Mouse (Mus musculus): ENCODE data around the gene E030018B13Rik.

DNA sequence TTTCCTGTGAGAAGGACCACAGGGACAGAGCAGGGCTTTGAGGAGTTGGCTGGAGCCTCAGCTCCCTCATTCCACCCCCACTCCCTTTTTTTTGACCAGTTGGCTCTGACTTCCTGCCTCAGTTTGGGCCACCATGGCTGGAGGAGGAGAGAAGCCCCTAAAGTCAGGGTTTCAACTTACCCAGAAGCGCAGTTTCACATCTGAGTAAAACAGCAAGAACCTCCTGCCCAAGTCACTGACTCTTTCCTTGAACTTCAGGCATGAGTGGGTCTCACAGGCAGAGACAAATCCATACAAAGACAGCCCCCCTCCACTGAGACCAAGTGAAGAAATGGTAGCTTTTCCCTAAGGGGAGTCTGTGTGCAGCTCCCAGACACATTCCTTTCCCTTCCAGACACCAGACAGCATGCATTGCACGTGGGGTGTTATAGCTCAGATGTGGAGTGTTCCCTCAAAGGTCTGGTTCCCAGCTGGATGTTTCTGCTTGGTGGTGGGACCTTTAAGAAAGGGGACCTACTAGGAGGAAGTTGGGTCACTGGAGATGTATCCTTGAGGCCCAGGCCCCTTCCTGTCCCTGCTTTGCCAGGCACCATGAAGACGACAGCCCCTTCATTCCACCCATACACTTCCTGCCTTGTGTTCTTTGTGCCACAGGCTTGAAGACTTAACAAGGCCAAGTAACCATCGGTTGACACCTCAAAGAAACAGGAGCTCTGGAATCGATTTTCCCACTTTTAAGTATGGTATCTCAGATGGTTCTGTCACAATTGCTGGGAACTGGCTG lies 49.2 kb downstream of the E030018B13Rik start:
- TF ChIP-seq CTCF (IDR thresholded peaks at IDR 0.05; ENCODE audit: extremely low read depth, insufficient read length, insufficient replicate concordance, low read depth, low read length) (no peak), POLR2A (IDR thresholded peaks at IDR 0.05; ENCODE audit: low read depth, low read length) (no peak)
